Mouse (Mus musculus) ZHBTc4 (cell line): ENCODE results near the gene Slc9a3r2.
A peak's percentile ranks its signal among the peaks of the same experiment; 100 is the strongest.
"Not testable (repeated sequence)": the region's sequence is repeated elsewhere in the genome, so short reads cannot be mapped to it uniquely, and the experiment has no call there.

Experiments
- DNase-seq: peaks from one replicate; pipeline ENCODE4 v3.0.0-alpha.2; 2011; ENCODE audit warnings: low read depth, low spot score

Gene Slc9a3r2

GRCm38 (mm10) chr17:24667416-24667815 is 17.3 kb upstream of the Slc9a3r2 start:
- DNase-seq = peak; percentile 89

DNA sequence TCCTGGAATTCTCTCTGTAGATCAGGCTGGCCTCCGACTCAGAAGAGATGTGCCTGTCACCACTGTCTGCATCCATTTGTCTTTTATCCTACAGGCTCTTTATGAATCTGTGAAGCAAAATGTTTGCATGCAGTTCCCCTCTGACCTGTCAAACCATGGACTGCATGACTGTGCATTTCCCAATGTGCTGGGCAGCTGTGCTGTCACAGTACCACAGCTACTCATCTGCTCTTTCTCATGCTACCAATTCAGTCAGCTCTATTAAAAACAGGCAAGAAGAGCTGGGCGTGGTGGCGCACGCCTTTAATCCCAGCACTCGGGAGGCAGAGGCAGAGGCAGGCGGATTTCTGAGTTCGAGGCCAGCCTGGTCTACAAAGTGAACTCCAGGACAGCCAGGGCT is 16.9 kb upstream of the Slc9a3r2 start:
- DNase-seq = not testable (repeated sequence)

GRCm38 (mm10) chr17:24658017-24658758 is 8.1 kb upstream of the Slc9a3r2 start, which contains the start of gene Npw:
TSS of gene Npw (minus strand) at chr17:24658457.
- peak; percentile 50 for DNase-seq

GRCm38 (mm10) chr17:24654969-24655368 is 4.8 kb upstream of the Slc9a3r2 start:
- DNase-seq = no peak

DNA sequence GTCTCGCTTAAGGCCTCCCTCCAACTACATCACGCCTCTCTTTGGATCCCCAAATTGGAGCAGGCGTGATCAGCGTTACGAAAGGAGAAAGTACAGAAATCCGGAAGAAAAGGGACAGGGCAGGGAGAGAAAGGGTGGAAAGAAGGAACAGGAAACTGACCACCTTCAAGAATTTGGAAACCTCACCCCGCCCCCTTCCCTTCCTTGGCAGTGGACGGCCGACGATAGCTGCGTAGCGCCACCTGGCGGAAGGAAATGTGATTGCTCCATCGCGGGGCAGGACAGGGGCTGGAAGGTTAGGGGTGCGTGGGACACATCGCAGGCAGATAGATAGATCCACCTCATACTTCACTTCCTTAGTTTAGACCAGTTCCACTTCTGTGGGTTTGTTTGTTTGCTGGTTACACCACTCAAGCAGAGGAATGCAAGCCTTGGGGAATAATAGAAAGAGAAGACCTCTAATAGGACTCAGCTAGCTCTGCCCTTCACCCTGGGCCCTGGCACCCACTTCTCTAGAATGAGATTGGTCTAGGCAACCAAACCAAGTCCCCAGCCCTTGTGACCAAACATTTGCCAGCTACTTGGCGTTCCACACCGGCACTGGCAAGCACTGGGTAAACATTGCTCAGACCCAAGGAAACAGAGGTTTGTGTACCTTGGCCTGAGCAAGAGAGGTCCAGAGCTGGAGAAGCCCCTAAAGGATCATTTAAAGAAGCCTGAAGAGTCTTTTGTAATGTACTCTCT is 4.0 kb upstream of the Slc9a3r2 start:
- DNase-seq = no peak

GRCm38 (mm10) chr17:24651835-24652234 is 1.7 kb upstream of the Slc9a3r2 start:
- DNase-seq = no peak

DNA sequence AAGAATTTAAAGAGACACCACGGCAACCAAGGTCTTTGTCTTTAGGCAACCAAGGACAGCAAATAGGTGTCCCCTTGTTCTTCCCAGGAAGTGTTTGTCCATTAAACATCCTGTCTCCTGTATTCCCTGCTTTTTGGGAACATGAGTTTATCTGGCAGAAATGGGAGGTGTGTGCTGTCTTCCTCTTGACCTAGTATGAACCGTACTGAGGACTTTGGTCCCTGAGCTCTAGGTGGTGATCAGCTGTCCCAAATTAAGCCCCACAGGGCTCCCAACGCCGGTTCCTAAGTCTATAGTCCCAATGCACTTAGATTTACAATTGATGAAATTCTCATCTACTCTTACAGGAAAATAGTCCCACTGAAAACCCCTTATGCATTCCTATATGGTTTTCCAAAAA is 639 bp upstream of the Slc9a3r2 start:
- DNase-seq = no peak

DNA sequence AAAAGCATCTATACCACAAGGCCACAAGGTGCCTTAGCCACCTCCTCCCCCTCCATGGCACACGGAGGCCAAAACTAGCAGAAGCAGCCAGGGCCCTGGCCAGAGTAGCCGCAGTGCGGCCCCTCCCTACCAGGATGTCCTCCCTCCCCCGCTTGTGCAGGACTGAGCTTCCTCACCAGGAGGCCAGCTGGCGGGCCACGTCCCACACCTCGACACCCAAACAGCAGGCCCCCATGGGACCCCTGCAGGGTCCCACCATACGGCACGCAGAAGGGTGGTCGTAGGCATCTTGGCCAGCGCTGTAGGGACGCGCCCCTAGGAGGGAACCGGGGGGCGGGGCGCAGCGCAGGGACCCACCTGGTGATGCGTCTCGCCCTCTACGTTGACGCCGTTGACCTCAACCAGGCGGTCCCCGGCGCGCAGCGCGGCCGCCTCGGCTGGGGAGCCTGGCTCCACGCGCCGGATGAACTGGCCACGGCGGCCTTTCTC is 502 bp downstream of the Slc9a3r2 start:
- DNase-seq = no peak

DNA sequence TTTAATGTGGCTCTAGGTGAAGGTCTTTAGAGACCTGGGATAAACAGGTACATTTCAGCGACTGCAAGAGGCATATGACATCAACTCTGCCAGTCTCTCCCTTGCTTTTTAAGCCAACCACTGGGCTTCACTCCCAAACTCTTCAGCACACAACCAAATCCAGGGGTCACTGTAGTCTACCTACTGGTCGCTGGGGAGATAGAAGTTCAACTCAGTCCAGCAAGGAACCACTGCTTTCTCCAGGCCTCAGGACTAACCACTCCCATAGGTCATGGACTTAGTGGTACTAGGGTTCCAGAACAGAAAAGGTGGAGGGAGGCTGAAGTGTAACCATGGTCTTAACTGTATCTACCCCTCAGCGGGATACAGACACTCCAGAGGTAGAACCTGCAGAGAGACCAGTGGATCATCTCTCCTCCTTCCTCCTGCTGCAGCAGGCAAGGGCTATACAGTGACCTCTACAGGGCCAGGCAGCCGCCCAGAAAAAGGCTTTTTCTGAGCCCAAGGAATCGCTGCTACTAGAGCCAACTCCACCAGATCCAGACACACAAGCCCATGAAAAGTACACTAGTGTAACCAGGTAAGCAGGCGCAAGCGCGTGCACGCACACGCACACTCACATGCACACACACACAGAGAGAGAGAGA is 1.3 kb downstream of the Slc9a3r2 start:
- DNase-seq = no peak

- no peak for DNase-seq
These were observed 2.6 kb downstream of the Slc9a3r2 start for GRCm38 (mm10) chr17:24647493-24647892.

- peak; percentile 58 for DNase-seq
These were observed 3.7 kb downstream of the Slc9a3r2 start for GRCm38 (mm10) chr17:24646381-24646780.

GRCm38 (mm10) chr17:24645916-24646315 is 4.2 kb downstream of the Slc9a3r2 start:
- DNase-seq = no peak

- no peak for DNase-seq
These were observed 5.0 kb downstream of the Slc9a3r2 start for GRCm38 (mm10) chr17:24644875-24645721.

- no peak for DNase-seq
These were observed 6.0 kb downstream of the Slc9a3r2 start for GRCm38 (mm10) chr17:24644030-24644715.

DNA sequence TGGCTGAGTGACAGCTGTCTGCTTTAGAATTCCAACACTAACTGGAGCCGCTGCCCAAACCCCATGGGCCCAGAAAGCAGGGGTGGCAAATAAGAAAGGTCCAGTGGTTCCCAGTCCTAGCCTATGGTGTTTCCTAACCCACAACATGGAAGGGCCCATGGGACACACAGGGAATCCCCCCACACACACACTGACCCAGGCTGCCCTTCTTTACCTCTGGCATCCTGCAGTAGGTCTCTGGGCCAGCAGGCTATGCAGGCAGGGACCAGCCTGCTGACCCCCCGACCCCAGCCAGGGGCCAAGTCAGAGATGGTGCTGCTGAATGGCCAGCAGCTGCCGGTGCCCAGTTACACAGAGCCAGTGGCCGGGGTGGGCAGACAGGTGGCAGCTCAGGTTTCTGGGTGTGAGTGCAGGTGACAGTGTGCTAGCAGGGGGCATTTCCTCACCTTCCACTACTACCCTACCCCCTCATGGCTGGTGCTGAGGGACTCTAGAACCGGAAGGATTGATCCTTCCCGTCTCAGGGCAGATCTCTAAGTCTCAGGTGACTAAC is 7.3 kb downstream of the Slc9a3r2 start:
- no peak for DNase-seq

DNA sequence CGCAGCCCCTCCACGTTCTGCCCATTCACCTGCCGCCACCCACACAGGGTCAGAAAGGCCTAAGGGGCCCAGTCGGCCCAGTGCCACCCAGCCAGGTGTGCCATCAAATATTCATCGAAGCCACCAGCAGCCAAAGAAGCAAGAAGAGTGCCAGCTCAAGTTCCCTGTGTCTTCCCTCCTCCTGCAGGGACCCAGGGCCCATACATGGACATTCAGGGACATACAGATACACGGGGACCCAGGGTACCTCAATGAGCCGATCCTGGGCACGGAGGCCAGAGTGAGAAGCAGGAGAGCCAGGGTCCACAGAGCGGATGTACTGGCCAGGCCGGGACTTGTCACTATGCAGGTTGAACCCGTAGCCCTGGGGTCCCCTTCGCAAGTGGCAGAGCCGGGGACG is 8.2 kb downstream of the Slc9a3r2 start:
- DNase-seq = no peak

DNA sequence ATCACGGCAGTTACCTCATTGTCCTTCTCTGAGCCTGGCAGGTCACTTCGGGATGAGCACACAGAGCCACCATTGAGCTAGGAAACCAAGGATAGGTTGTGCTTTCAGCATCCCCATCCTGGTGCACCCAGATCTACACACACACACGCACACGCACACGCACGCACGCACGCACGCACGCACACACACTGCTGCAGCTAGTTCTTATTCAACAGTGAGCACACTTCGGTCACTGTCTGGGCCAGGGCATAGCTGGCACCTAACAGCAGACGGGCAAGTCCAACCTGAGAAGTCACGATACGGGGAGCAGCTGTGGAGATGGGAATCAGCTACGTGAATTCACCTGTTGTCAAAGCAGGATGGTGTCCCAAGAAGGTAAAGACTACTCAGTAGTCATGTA is 9.5 kb downstream of the Slc9a3r2 start:
- peak; percentile 54 for DNase-seq

DNA sequence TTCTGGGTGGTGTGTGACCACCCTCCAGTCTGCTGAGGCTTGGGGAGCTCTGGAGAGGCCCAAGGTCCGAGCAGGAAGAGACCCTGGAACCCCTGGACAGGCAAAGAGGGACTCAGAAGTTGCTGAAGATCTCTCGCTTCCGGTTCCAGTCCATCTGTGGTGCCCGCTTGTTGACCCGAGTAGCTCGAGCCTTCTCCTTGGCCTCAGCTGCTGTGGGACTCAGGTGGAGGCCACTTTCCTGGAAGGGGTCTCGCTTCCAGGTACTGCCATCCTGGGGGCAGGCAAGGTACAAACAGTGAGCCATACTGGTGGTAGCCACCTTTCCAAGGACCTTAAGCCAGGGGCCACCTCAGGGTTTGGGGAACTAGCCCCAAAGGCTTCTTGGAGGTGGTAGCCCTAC is 10.0 kb downstream of the Slc9a3r2 start:
- DNase-seq = no peak

DNA sequence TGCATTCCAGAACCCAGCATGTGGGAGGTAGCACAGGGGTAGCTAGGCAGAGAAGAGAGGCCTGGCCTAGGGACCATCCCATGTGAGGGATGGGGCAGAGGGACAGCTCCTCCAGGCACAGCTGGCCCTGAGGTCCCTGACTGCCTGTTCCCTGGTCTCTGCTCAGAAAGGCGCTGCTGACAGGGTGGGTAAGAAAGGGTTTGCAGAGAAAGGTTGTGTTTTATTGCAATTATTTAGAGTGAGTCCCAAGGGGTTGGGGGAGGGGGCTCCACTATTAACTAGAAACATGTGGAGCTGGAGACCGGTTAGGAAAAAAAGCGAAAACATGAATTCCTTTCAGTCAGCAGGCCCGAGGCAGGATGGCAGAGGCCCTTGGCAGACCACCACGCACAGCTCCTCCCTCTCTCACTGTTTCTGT is 10.5 kb downstream of the Slc9a3r2 start:
- no peak for DNase-seq

- DNase-seq = no peak
These were observed 11.3 kb downstream of the Slc9a3r2 start for GRCm38 (mm10) chr17:24638840-24639239.
